Mouse (Mus musculus): Measurements from ENCODE around the gene Kdf1. TPM values are rescaled to one million over a fixed set of nuclear protein-coding genes. Genes with fewer than 3 reads are reported as not detected.

Kdf1 gene
- total and polyA plus RNA-seq, 3 experiments, result not detected

DNA sequence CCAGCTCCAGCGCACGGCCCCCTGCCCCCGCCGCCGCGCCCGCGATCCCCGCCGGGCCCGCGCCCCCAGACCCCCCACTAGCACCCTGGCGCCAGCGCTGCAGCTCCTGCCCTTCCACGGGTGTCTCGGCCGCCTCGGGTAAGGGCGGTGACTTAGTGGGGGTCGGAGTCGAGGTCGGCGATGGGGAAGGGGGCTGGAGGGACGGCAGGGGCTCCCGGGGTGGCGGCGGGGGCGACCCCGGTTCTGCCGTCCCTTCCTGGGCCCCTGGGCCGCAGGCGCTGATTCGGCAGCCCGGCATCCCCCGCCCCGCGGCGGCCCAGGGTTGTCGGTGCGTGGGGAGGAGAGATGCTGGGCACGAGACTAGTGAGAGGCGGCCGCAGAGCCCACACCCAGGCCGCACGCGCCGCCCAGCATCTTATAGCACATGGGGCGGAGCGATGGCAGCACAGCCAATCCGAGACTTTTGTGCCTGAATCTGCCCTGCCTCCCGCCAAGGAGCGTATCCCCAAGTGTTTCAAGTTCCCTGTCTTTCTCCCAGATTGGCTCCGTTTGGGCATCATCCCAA is 20.5 kb upstream of the Kdf1 start, which contains the start of gene Trnp1:
Gene Trnp1, minus strand, starts transcription at position 391 of the 565 bp plus-strand sequence.
- TF ChIP-seq BHLHE40 (IDR thresholded peaks at IDR 0.05; ENCODE audit: low read depth, low read length), result peak; percentile 64
- no peak for TF ChIP-seq ZMIZ1 (IDR thresholded peaks at IDR 0.05; ENCODE audit: low read depth, low read length)
- dilution Hi-C loops (cut with MboI; ENCODE audit: extremely low pct_ligation_motif_present, extremely low pct_unique_long_range_greater_than_20kb, low sequenced_read_pairs), result no loop called here
- H3K4me2 ChIP-seq (ENCODE audit: insufficient read depth, low read depth, poor library complexity, severe bottlenecking), result peak within 1 kb of the TSS; percentile 65
- H3K4me1 ChIP-seq (ENCODE audit: control insufficient read depth in 1 of 2, insufficient read depth in 2 of 2), result peaks cover 0 to 14% of the 10 kb centered on the region in 2 experiments; a peak in 2 of 4 replicates
- H3K27me3 ChIP-seq (replicated peaks), result peaks cover 84% of the 10 kb centered on the region
- H3K36me3 ChIP-seq (replicated peaks in 1 of 2; ENCODE audit: control insufficient read depth in 1 of 2, insufficient read depth in 1 of 2, low read length in 1 of 2), result no peaks in the 10 kb centered on the region
- DNase-seq (ENCODE audit: extremely low read depth), result no peak
- no peaks in the 10 kb centered on the region for H3K79me2 ChIP-seq (replicated peaks; ENCODE audit: control insufficient read depth, extremely low read depth, insufficient read depth, poor library complexity, severe bottlenecking)
- H3K27ac ChIP-seq (ENCODE audit: insufficient read depth, low read depth), result no peak within 1 kb of the TSS
- in situ Hi-C loops (cut with MboI; ENCODE audit: low pct_ligation_motif_present, low pct_unique_long_range_greater_than_20kb, low sequenced_read_pairs), result no loop called here
- H3K4me3 ChIP-seq (replicated peaks in 1 of 3; ENCODE audit: low read depth in 2 of 3, low read length in 2 of 3, poor library complexity in 1 of 3), result no peak within 1 kb of the TSS
- H3K9ac ChIP-seq (ENCODE audit: insufficient read depth, low read depth), result no peak within 1 kb of the TSS
- no peaks in the 10 kb centered on the region for H3K9me3 ChIP-seq (replicated peaks; ENCODE audit: low read length)

DNA sequence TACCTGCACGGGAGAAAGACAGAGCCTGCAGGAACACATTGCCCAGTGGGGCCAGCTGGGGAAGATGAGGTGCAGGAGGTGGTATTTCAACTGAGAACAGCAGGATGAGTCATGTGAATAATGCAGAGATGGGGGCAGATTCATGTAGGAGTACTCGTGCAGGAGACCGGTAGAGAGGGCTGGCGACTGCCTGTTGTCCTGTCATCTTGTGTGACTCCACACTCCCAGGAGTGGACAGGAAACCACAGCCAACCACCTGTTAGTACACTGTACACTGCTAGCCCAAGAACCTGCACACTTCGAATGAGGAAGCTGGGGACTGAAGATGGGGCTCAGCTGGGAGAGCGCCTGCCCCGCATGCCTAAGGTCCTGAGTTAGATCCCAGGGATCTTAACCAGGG is 17.2 kb upstream of the Kdf1 start:
- peaks cover 0 to 4% of the 10 kb centered on the region in 2 experiments; a peak in 2 of 4 replicates for H3K4me1 ChIP-seq (ENCODE audit: control insufficient read depth in 1 of 2, insufficient read depth in 2 of 2)
- in situ Hi-C loops (cut with MboI; ENCODE audit: low pct_ligation_motif_present, low pct_unique_long_range_greater_than_20kb, low sequenced_read_pairs), result no loop called here
- no peak overlapping the region for H3K4me2 ChIP-seq (ENCODE audit: insufficient read depth, low read depth, poor library complexity, severe bottlenecking)
- DNase-seq (ENCODE audit: extremely low read depth), result no peak
- no peak overlapping the region for H3K27ac ChIP-seq (ENCODE audit: insufficient read depth, low read depth)
- H3K9ac ChIP-seq (ENCODE audit: insufficient read depth, low read depth), result no peak overlapping the region
- no peaks in the 10 kb centered on the region for H3K36me3 ChIP-seq (replicated peaks in 1 of 2; ENCODE audit: control insufficient read depth in 1 of 2, insufficient read depth in 1 of 2, low read length in 1 of 2)
- H3K4me3 ChIP-seq (replicated peaks in 1 of 3; ENCODE audit: low read depth in 2 of 3, low read length in 2 of 3, poor library complexity in 1 of 3), result no peak overlapping the region
- no peaks in the 10 kb centered on the region for H3K9me3 ChIP-seq (replicated peaks; ENCODE audit: low read length)
- H3K27me3 ChIP-seq (replicated peaks), result peaks cover 89% of the 10 kb centered on the region
- H3K79me2 ChIP-seq (replicated peaks; ENCODE audit: control insufficient read depth, extremely low read depth, insufficient read depth, poor library complexity, severe bottlenecking), result no peaks in the 10 kb centered on the region
- dilution Hi-C loops (cut with MboI; ENCODE audit: extremely low pct_ligation_motif_present, extremely low pct_unique_long_range_greater_than_20kb, low sequenced_read_pairs), result no loop called here
- TF ChIP-seq MXI1 (IDR thresholded peaks at IDR 0.05; ENCODE audit: low read depth, low read length), result no peak
- TF ChIP-seq BHLHE40 (IDR thresholded peaks at IDR 0.05; ENCODE audit: low read depth, low read length), result no peak
- TF ChIP-seq E2F4 (IDR thresholded peaks at IDR 0.05; ENCODE audit: insufficient replicate concordance, low read depth, low read length), result no peak
- no peak for TF ChIP-seq RCOR1 (conservative IDR thresholded peaks at IDR 0.05; ENCODE audit: low read depth, low read length)
- TF ChIP-seq CHD1 (IDR thresholded peaks at IDR 0.05; ENCODE audit: low read depth, low read length), result no peak
- TF ChIP-seq ETS1 (conservative IDR thresholded peaks at IDR 0.05; ENCODE audit: low read depth, low read length), result no peak
- no peak for TF ChIP-seq TBP (conservative IDR thresholded peaks at IDR 0.05; ENCODE audit: low read depth, low read length)
- TF ChIP-seq CTCF (conservative IDR thresholded peaks at IDR 0.05 in 1 of 2, IDR thresholded peaks at IDR 0.05 in 1 of 2; ENCODE audit: low read depth in 2 of 2, low read length in 2 of 2), result no peak
- TF ChIP-seq IRF4 (IDR thresholded peaks at IDR 0.05; ENCODE audit: low read depth, low read length), result no peak
- no peak for TF ChIP-seq TCF12 (IDR thresholded peaks at IDR 0.05; ENCODE audit: low read depth, low read length)
- no peak for TF ChIP-seq ELF1 (IDR thresholded peaks at IDR 0.05; ENCODE audit: low read depth, low read length)
- TF ChIP-seq ZKSCAN1 (IDR thresholded peaks at IDR 0.05; ENCODE audit: borderline replicate concordance, low read depth, low read length), result no peak

DNA sequence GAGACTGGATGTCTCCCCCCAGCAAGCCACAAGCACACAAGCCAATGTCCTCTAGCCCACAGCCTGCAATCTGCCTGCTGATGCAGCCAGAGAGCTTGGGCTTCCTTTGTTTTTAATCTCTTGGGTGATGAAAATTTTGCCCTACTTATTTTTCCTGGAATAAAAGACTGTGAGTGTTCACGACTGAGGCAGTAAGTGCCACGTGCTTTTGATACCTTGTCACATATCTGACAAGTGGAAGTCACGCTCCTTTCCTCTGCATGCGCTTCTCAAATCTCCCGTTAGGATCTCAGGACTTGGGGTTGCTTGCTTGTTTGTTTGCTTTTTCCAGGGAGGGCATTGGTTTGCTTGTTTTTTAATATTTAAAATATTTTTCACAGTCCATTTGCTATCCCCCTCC is 14.5 kb upstream of the Kdf1 start:
- Histone ChIP-seq H3K79me2 (replicated peaks; ENCODE audit: control insufficient read depth, extremely low read depth, insufficient read depth, poor library complexity, severe bottlenecking) (no peaks in the 10 kb centered on the region), H3K36me3 (replicated peaks in 1 of 2; ENCODE audit: control insufficient read depth in 1 of 2, insufficient read depth in 1 of 2, low read length in 1 of 2) (no peaks in the 10 kb centered on the region), H3K4me3 (replicated peaks in 1 of 3; ENCODE audit: low read depth in 2 of 3, low read length in 2 of 3, poor library complexity in 1 of 3) (no peak overlapping the region), H3K9ac (ENCODE audit: insufficient read depth, low read depth) (no peak overlapping the region), H3K4me1 (ENCODE audit: control insufficient read depth in 1 of 2, insufficient read depth in 2 of 2) (peaks cover 0 to 4% of the 10 kb centered on the region in 2 experiments; a peak in 2 of 4 replicates), H3K9me3 (replicated peaks; ENCODE audit: low read length) (no peaks in the 10 kb centered on the region), H3K27ac (ENCODE audit: insufficient read depth, low read depth) (no peak overlapping the region), H3K27me3 (replicated peaks) (peaks cover 85% of the 10 kb centered on the region), H3K4me2 (ENCODE audit: insufficient read depth, low read depth, poor library complexity, severe bottlenecking) (no peak overlapping the region)
- no peak for TF ChIP-seq ZMIZ1 (IDR thresholded peaks at IDR 0.05; ENCODE audit: low read depth, low read length)
- no peak for TF ChIP-seq BHLHE40 (IDR thresholded peaks at IDR 0.05; ENCODE audit: low read depth, low read length)
- DNase-seq (ENCODE audit: extremely low read depth), result no peak
- in situ Hi-C loops (cut with MboI; ENCODE audit: low pct_ligation_motif_present, low pct_unique_long_range_greater_than_20kb, low sequenced_read_pairs), result no loop called here
- dilution Hi-C loops (cut with MboI; ENCODE audit: extremely low pct_ligation_motif_present, extremely low pct_unique_long_range_greater_than_20kb, low sequenced_read_pairs), result no loop called here

Data from CH12.LX (cell line).